Mouse (Mus musculus) skeletal muscle tissue, adult 2 months (tissue): ENCODE measurements at regions not wholly inside any gene's neighbourhood (a gene's known extent, or its start where the extent isn't known, plus 50 kb on each side); places are given as distances from the start of the nearest gene placed in this dataset.
"Not testable (repeated sequence)": the region's sequence is repeated elsewhere in the genome, so short reads cannot be mapped to it uniquely, and the experiment has no call there.

Experiments
- DNase-seq: peaks from one replicate; pipeline ENCODE4 v3.0.0-alpha.2; 2012; ENCODE audit warnings: low read depth, low spot score

- peak; percentile 79 for DNase-seq
These were observed 53.3 kb upstream of the Trdn start for GRCm38 (mm10) chr10:33027055-33027454.

GRCm38 (mm10) chr10:33022254-33022653 is 58.1 kb upstream of the Trdn start:
- no peak for DNase-seq

- DNase-seq = no peak
These were observed 94.7 kb upstream of the Nkain2 start for GRCm38 (mm10) chr10:32984727-32985587.

- DNase-seq = not testable (repeated sequence)
These were observed 68.2 kb upstream of the Nkain2 start for GRCm38 (mm10) chr10:32958286-32959043.

- not testable (repeated sequence) for DNase-seq
These were observed 67.2 kb upstream of the Nkain2 start for GRCm38 (mm10) chr10:32957476-32957875.

- not testable (repeated sequence) for DNase-seq
These were observed 63.5 kb upstream of the Nkain2 start for GRCm38 (mm10) chr10:32953771-32954170.

- no peak for DNase-seq
These were observed 62.2 kb upstream of the Nkain2 start for GRCm38 (mm10) chr10:32952494-32952893.

- no peak for DNase-seq
These were observed 52.8 kb upstream of the Nkain2 start for GRCm38 (mm10) chr10:32943026-32943425.
